Mouse (Mus musculus): ENCODE measurements around the gene Sv2a. TPM values are rescaled to one million over a fixed set of nuclear protein-coding genes. Genes with fewer than 3 reads are reported as not detected.
A peak's percentile ranks its signal among the peaks of the same experiment; 100 is the strongest.
"Not testable (repeated sequence)": the region's sequence is repeated elsewhere in the genome, so short reads cannot be mapped to it uniquely, and the experiment has no call there.

Gene Sv2a
- polyA plus RNA-seq, 1 experiment from 2014 or later = 95.7 TPM

DNA sequence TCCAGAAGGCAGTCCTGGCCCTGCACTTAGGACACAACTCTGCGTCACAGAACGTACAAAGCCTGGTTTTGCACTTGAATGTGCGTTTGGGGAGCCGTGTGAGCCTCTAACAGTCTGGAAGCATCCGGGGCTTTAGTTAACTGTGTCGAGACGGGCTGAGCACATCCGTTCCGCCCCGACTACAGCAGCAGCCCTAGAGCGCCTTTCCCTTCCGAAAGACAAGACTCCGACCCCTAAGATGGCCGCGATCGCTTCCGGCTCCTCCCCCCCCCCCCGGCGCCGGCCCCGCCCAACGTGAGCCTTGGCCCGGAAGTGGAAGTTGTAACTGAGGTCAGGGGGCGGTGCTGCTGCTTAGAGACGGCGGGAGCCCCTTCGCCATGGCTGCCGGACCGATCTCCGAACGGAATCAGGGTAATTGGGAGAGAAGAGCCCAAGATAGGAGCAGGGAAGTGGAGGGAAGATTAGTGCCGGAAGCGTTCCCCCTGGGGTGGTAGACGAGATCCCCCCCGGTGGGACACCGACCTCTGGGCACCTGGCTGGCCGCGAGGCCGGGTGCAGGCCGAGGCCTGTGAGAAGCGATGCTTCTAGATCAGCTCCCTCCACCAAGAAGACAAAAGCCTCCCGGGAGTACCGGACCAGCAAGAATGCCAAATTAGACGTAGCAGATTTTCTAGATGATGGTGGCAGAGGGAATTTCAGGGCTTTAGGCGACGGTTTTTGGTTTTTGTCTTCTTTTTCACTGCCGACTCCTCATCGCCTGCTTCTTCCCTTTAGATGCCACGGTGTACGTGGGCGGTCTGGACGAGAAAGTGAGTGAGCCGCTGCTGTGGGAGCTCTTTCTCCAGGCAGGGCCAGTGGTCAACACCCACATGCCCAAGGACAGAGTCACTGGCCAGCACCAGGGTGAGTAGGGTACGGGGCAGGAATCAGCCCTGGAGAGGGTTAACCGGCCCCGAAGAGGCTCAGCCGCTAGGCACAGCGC lies 8.5 kb upstream of the Sv2a start, which contains the start of gene Sf3b4:
TSS of gene Sf3b4 (plus strand) at position 136 of the 982 bp plus-strand sequence.
- Histone ChIP-seq H3K27me3 (ENCODE audit: control insufficient read depth, insufficient read depth, low read length) (no peaks in the 10 kb centered on the region), H3K9me3 (ENCODE audit: control insufficient read depth, low read length) (no peaks in the 10 kb centered on the region), H3K4me2 (replicated peaks) (peak within 1 kb of the TSS; percentile 97), H3K4me3 (replicated peaks; ENCODE audit: low read length) (peak within 1 kb of the TSS; percentile 74), H3K27ac (peak within 1 kb of the TSS; percentile 98), H3K9ac (peak within 1 kb of the TSS; percentile 89), H3K4me1 (replicated peaks; ENCODE audit: control insufficient read depth, insufficient read depth, low read length) (peaks cover 24% of the 10 kb centered on the region), H3K36me3 (replicated peaks; ENCODE audit: control insufficient read depth, insufficient read depth) (peaks cover 38% of the 10 kb centered on the region)
- peak; percentile 93 for ATAC-seq (ENCODE audit: low FRiP score)
- under 1% methylated on average over 58 of the region's 58 CpGs for WGBS
- DNase-seq (ENCODE audit: low spot score) = peak; percentile 92

DNA sequence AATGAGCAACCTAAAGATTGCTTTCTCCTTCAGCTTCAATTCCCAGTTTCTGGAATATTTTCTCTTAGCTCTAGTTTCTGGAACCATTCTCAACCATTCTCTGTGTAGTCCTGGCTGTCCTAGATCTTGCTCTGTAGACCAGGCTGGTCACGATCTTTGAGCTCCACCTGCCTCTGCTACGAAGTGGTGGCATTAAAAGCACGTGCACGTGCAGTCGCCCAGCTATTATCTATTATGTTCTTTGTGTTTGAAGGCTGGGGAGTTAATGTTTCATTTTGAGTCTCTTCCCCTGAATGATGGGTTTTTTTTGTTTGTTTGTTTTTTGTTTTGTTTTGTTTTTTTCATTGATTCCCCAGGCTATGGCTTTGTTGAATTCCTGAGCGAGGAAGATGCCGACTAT lies 7.8 kb upstream of the Sv2a start:
- H3K36me3 ChIP-seq (replicated peaks; ENCODE audit: control insufficient read depth, insufficient read depth) = peaks cover 45% of the 10 kb centered on the region

DNA sequence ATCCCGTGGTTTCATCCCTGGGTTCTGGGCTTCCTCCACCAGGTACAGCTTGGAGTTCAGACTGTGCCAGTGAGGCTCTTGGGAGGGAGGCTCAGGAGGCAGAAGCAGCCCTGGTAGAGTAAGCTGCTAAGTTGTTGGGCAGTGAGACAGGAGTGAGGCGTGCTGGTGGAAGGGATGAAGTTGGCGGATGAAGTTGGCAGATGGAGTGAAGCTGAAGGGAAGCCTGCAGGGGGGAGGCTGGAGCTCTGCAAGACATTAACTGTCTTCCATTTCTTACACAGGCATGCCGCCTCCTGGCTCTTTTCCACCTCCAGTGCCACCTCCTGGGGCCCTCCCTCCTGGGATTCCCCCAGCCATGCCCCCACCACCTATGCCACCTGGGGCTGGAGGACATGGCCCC lies 6.9 kb upstream of the Sv2a start:
- not testable (repeated sequence) for H3K4me2 ChIP-seq (replicated peaks); H3K27ac ChIP-seq; DNase-seq (ENCODE audit: low spot score); ATAC-seq (ENCODE audit: low FRiP score); H3K4me3 ChIP-seq (replicated peaks; ENCODE audit: low read length); H3K27me3 ChIP-seq (ENCODE audit: control insufficient read depth, insufficient read depth, low read length); H3K9ac ChIP-seq; H3K9me3 ChIP-seq (ENCODE audit: control insufficient read depth, low read length)
- Histone ChIP-seq H3K4me1 (replicated peaks; ENCODE audit: control insufficient read depth, insufficient read depth, low read length) (peaks cover 24% of the 10 kb centered on the region), H3K36me3 (replicated peaks; ENCODE audit: control insufficient read depth, insufficient read depth) (peaks cover 48% of the 10 kb centered on the region)
- WGBS = 84% methylated on average over 4 of the region's 4 CpGs

More for the DNA sequence above, 7.8 kb upstream of the Sv2a start:
- Histone ChIP-seq H3K27me3 (ENCODE audit: control insufficient read depth, insufficient read depth, low read length) (no peaks in the 10 kb centered on the region), H3K4me2 (replicated peaks) (peak overlapping the region; percentile 97), H3K4me3 (replicated peaks; ENCODE audit: low read length) (peak overlapping the region; percentile 74), H3K27ac (no peak overlapping the region), H3K9ac (peak overlapping the region; percentile 85), H3K4me1 (replicated peaks; ENCODE audit: control insufficient read depth, insufficient read depth, low read length) (peaks cover 24% of the 10 kb centered on the region), H3K9me3 (ENCODE audit: control insufficient read depth, low read length) (no peaks in the 10 kb centered on the region)
- 39% methylated on average over 7 of the region's 7 CpGs for WGBS
- ATAC-seq (ENCODE audit: low FRiP score) = no peak
- no peak for DNase-seq (ENCODE audit: low spot score)

DNA sequence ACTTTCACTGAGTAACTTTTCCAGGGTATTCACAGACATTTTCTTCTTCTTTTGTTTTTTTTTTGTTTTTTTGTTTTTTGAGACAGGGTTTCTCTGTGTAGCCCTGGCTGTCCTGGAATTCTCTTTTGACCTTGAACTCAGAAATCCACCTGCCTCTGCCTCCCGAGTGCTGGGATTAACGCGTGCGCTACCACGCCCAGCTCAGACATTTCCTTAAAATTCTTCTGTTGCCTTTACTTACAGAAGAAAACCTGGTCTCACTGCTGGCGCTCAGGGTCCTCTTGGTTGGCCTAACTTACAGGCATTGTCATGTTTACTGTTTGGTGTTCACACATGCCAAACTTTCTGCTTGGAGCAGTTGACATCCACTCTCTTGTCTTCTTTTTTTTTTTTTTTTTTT lies 5.7 kb upstream of the Sv2a start:
- no peak overlapping the region for H3K4me2 ChIP-seq (replicated peaks)
- no peak overlapping the region for H3K4me3 ChIP-seq (replicated peaks; ENCODE audit: low read length)
- H3K27me3 ChIP-seq (ENCODE audit: control insufficient read depth, insufficient read depth, low read length) = no peaks in the 10 kb centered on the region
- WGBS = 97% methylated on average over 6 of the region's 6 CpGs
- no peak overlapping the region for H3K27ac ChIP-seq
- H3K9me3 ChIP-seq (ENCODE audit: control insufficient read depth, low read length) = no peaks in the 10 kb centered on the region
- H3K4me1 ChIP-seq (replicated peaks; ENCODE audit: control insufficient read depth, insufficient read depth, low read length) = peaks cover 24% of the 10 kb centered on the region
- H3K9ac ChIP-seq = no peak overlapping the region
- DNase-seq (ENCODE audit: low spot score) (no peak), ATAC-seq (ENCODE audit: low FRiP score) (no peak)
- H3K36me3 ChIP-seq (replicated peaks; ENCODE audit: control insufficient read depth, insufficient read depth) = peaks cover 48% of the 10 kb centered on the region

GRCm38 (mm10) chr3:96178427-96178826 lies 2.5 kb upstream of the Sv2a start:
- H3K27me3 ChIP-seq (ENCODE audit: control insufficient read depth, insufficient read depth, low read length) = no peaks in the 10 kb centered on the region
- no peak overlapping the region for H3K4me2 ChIP-seq (replicated peaks)
- H3K4me3 ChIP-seq (replicated peaks; ENCODE audit: low read length) = no peak overlapping the region
- H3K9me3 ChIP-seq (ENCODE audit: control insufficient read depth, low read length) = no peaks in the 10 kb centered on the region
- peaks cover 48% of the 10 kb centered on the region for H3K36me3 ChIP-seq (replicated peaks; ENCODE audit: control insufficient read depth, insufficient read depth)
- no peak overlapping the region for H3K27ac ChIP-seq
- DNase-seq (ENCODE audit: low spot score) (no peak), ATAC-seq (ENCODE audit: low FRiP score) (no peak)
- peaks cover 25% of the 10 kb centered on the region for H3K4me1 ChIP-seq (replicated peaks; ENCODE audit: control insufficient read depth, insufficient read depth, low read length)
- WGBS = 89% methylated on average over 4 of the region's 4 CpGs
- H3K9ac ChIP-seq = no peak overlapping the region

DNA sequence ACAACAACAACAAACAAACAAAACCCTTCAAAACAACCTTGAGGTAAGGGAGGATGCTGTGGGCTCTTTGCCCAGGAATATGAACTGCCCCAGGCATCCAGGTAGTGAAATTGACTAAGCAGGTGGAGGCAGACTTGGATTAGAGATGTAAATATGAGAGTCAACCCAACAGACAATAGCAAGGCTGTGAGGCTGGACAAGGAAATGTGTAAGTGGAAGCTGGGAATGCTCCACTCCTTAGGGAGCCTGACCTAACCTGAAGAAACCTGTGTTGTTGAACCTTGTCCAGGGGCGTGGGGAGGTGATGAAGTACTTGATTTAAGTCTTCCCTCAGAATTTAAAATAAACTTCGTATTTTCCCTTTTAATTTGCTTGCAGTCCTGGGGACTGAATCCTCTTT lies 2.0 kb upstream of the Sv2a start:
- Histone ChIP-seq H3K4me3 (replicated peaks; ENCODE audit: low read length) (no peak overlapping the region), H3K4me2 (replicated peaks) (no peak overlapping the region), H3K27ac (no peak overlapping the region), H3K9ac (no peak overlapping the region), H3K36me3 (replicated peaks; ENCODE audit: control insufficient read depth, insufficient read depth) (peaks cover 45% of the 10 kb centered on the region), H3K9me3 (ENCODE audit: control insufficient read depth, low read length) (no peaks in the 10 kb centered on the region), H3K27me3 (ENCODE audit: control insufficient read depth, insufficient read depth, low read length) (no peaks in the 10 kb centered on the region), H3K4me1 (replicated peaks; ENCODE audit: control insufficient read depth, insufficient read depth, low read length) (peaks cover 25% of the 10 kb centered on the region)
- ATAC-seq (ENCODE audit: low FRiP score) = no peak
- 82% methylated on average over 2 of the region's 2 CpGs for WGBS
- no peak for DNase-seq (ENCODE audit: low spot score)

DNA sequence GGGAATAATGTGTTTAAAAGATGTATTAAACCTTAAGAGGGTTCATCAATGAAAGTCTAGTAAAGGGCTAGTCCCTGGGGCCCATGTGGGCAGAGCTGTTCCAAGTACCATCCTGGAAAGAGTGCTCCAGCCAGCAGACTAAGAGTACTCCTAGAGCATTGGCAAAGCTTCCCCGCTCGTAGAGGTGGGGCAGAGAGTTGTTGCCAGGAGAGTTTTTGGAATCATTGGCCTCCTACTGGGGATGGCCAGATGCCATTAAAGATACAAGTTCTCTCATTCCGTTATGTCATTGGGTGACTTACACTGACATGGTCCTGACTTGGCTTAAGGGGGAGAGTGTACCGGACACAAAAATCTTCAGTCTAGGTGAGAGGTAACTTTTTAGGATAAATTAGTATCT lies 1.4 kb upstream of the Sv2a start:
- no peaks in the 10 kb centered on the region for H3K9me3 ChIP-seq (ENCODE audit: control insufficient read depth, low read length)
- peaks cover 27% of the 10 kb centered on the region for H3K4me1 ChIP-seq (replicated peaks; ENCODE audit: control insufficient read depth, insufficient read depth, low read length)
- no peaks in the 10 kb centered on the region for H3K27me3 ChIP-seq (ENCODE audit: control insufficient read depth, insufficient read depth, low read length)
- no peak overlapping the region for H3K27ac ChIP-seq
- DNase-seq (ENCODE audit: low spot score) = no peak
- H3K36me3 ChIP-seq (replicated peaks; ENCODE audit: control insufficient read depth, insufficient read depth) = peaks cover 40% of the 10 kb centered on the region
- no peak overlapping the region for H3K9ac ChIP-seq
- no peak for ATAC-seq (ENCODE audit: low FRiP score)
- 57% methylated on average over 4 of the region's 4 CpGs for WGBS
- no peak overlapping the region for H3K4me2 ChIP-seq (replicated peaks)
- no peak overlapping the region for H3K4me3 ChIP-seq (replicated peaks; ENCODE audit: low read length)

GRCm38 (mm10) chr3:96181510-96182381 lies 795 bp downstream of the Sv2a start:
- Histone ChIP-seq H3K27me3 (ENCODE audit: control insufficient read depth, insufficient read depth, low read length) (no peaks in the 10 kb centered on the region), H3K4me2 (replicated peaks) (peak overlapping the region; percentile 63), H3K36me3 (replicated peaks; ENCODE audit: control insufficient read depth, insufficient read depth) (peaks cover 30% of the 10 kb centered on the region), H3K9me3 (ENCODE audit: control insufficient read depth, low read length) (no peaks in the 10 kb centered on the region), H3K27ac (peak overlapping the region; percentile 85), H3K4me3 (replicated peaks; ENCODE audit: low read length) (peak overlapping the region; percentile 60), H3K4me1 (replicated peaks; ENCODE audit: control insufficient read depth, insufficient read depth, low read length) (peaks cover 27% of the 10 kb centered on the region), H3K9ac (peak overlapping the region; percentile 79)
- ATAC-seq (ENCODE audit: low FRiP score) = peak; percentile 43
- DNase-seq (ENCODE audit: low spot score) = no peak
- WGBS = 27% methylated on average over 12 of the region's 12 CpGs

DNA sequence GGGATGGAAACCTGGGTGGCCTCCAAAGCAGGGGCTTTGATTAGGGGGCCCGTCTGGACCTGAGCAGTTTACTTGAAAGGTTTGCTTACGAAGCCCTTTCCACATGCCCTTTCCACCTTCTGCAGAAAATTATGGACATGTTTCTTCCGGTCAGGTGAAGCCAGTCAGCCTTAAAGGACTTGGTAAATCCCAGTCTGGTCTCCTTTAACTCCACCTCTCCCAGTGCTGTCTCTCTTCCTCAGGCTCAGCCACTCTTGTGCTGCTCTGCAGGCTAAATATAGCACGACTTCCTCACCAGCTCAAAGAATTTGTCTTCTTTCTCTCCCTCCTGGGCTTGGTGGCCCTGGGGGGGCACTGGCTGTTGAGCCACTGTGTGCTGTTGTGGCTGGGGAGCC lies 1.4 kb downstream of the Sv2a start:
- Histone ChIP-seq H3K27ac (peak overlapping the region; percentile 85), H3K4me2 (replicated peaks) (peak overlapping the region; percentile 63), H3K36me3 (replicated peaks; ENCODE audit: control insufficient read depth, insufficient read depth) (peaks cover 30% of the 10 kb centered on the region), H3K4me1 (replicated peaks; ENCODE audit: control insufficient read depth, insufficient read depth, low read length) (peaks cover 27% of the 10 kb centered on the region), H3K9me3 (ENCODE audit: control insufficient read depth, low read length) (no peaks in the 10 kb centered on the region), H3K4me3 (replicated peaks; ENCODE audit: low read length) (peak overlapping the region; percentile 60), H3K9ac (peak overlapping the region; percentile 79), H3K27me3 (ENCODE audit: control insufficient read depth, insufficient read depth, low read length) (no peaks in the 10 kb centered on the region)
- DNase-seq (ENCODE audit: low spot score) = no peak
- no peak for ATAC-seq (ENCODE audit: low FRiP score)
- 26% methylated on average over 4 of the region's 4 CpGs for whole genome bisulfite sequencing

Measured in hindbrain, embryonic 14.5 days (tissue).